Mouse (Mus musculus) CD4-positive, CD25-positive, alpha-beta regulatory T cell (primary cell): Measurements from ENCODE around the gene Fpr-rs6. TPM values are rescaled to one million over a fixed set of nuclear protein-coding genes. Genes with fewer than 3 reads are reported as not detected.

Experiments
- polyA plus RNA-seq: library from polyadenylated mRNA; unstranded; fragments of 100-300 nt; shearing (Covaris generic); gene quantifications from one replicate; pipeline ENCODE4 v1.2.1, GENCODE M21; 2017

Fpr-rs6 gene
- not detected for polyA plus RNA-seq

DNA sequence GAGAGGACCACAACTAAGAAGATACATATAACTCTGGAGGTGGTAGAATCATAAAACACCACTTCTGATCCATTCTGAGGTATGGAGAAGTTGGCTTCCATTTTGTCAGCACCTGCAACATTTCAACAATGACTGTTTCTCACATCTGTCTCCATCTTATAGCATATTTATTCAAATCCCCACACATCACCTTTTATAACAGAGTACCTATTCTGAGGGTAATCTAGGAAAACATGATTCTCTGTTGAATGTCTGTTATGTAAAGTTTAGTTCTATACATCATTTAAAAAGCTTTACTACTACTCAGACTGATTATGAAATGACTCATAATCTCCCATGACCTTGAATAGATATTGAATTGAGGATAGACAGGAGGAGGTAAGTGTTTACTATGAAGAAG is at the start of gene Fpr-rs6:
TSS of gene Fpr-rs6 (minus strand) at position 101 of the 400 bp plus-strand sequence.

Other genes with a start within 250 kb of the Fpr-rs6 start
- gene Vmn2r104, start 134.8 kb downstream of the Fpr-rs6 start, polyA plus RNA-seq: not detected
- gene Fpr-rs7, start 68.9 kb downstream of the Fpr-rs6 start, polyA plus RNA-seq: not detected
- gene Vmn2r105, start 52.0 kb upstream of the Fpr-rs6 start, polyA plus RNA-seq: 0.11 TPM
- not detected for gene Vmn2r106, start 102.5 kb upstream of the Fpr-rs6 start, polyA plus RNA-seq
- gene Vmn2r107, start 162.1 kb upstream of the Fpr-rs6 start, polyA plus RNA-seq: 0.01 TPM
- gene Vmn1r224, start 231.0 kb upstream of the Fpr-rs6 start, polyA plus RNA-seq: not detected